Mouse (Mus musculus) mouse embryonic stem cell (cell line): ENCODE results near the gene Ccdc51.

ENCODE experiments used
- in situ Hi-C, 2 experiments: fragments of 300-500 bp; cut with MboI; formaldehyde crosslinking; loops; 1 replicate in 1 of 2; 3 replicates in 1 of 2; pipeline ENCODE4 v1.14.3; 2019 to 2020; ENCODE audit warnings: low sequenced_read_pairs in 2 of 2, low pct_unique_long_range_greater_than_20kb in 1 of 2, mixed read lengths in 1 of 2; ENCODE audit not compliant: unreplicated experiment in 1 of 2

Gene Ccdc51

DNA sequence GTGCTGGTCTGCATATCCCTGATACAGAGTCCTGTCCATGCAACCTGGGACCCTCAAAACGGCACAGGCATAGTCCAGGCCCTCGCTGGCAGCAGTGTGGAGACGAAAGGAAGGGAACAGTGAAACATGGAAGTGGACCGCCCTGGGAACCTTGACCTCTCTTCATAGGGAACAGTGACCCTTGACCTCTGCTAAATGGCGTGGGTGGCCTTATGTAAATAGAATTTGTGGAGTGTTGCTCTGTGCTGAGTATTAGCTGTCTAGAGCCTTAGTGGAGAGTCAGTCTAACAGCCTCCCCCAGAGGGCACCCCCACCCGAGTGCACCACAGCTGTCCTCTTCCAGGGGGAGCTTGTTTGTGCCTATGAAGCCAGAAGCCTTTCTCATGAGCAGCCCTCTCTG is 10.5 kb downstream of the Ccdc51 start:
- in situ Hi-C loops = no loop called here

DNA sequence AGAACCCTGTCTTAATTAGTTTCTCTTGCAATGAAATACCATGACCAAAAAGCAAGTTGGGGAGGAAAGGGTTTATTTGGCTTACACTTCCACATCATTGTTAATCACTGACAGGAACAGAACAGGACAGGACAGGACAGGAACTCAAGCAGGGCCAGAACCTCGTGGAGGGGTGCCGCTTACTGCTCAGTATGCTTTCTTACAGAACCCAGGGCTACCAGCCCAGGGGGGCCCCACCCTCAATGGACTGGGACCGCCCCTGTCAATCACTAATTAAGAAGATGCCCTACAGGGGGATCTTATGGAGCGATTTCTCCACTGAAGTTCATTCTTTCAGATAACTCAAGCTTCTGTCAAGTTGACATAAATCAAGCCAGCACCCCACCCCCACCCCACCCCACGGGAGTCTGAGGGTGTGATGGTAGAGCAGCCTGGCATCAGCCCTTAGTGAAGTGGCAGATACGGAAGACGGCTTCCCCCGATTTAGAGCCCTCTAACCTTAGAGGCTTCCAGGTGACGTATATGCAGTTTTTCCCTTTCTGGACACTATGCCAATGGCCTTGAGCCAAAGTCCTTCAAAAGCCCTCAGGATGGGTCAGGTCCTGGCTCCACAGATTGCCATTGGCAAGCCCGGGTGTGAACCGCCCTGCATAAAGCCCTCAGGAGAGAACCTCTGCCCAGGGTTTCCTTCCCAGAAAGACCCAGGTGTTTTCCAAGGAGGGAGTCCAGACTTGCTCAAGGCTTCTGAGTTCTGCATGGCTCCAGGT is 11.7 kb downstream of the Ccdc51 start:
- in situ Hi-C loops = no loop called here

GRCm38 (mm10) chr9:109094553-109095136 is 12.4 kb downstream of the Ccdc51 start:
- in situ Hi-C loops = no loop called here

DNA sequence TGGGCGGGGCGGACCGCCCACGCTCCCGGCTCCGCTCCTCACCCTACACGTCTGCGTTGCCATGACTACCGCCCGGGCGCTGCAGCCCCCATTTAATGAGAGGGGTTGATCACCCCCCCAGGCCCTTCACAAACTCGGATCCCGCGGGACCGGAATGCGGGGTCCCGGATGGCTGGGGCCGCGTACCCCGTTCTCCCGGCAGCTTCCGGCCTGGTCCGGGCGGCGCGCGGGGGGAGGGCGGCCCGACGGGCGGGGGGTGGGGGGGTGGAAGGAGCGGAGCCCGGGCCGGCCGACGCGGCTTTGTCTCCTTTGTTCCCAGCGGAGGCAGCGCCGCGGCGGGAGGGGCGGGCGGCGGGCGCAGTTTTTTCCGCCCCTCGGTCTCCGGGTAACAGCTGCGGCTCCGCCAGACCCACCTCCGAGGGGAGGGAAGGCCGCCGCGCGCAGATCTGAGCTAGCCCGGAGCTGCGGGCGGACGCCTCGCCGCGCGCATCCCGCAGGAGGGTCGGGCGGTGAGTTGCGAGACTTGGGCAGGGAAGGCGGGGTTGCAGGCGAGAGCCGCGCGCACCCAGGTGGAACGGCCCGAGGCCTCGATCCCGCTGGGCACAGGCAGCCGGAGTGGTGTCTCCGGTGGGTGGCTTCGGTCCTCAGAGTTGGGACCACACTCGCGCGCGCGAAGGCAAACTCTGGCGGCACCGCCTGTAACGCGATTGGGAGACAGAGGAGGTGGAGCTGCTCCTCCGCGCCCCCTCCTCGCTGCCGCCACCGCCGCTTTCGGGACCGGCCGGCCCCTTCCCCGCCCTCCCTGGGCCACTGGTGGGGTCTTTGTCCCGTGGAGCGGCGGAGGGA is 13.1 kb downstream of the Ccdc51 start, which contains the start of gene Plxnb1:
TSS of gene Plxnb1 (plus strand) at position 253 of the 846 bp plus-strand sequence.
- in situ Hi-C loops = no loop called here

- in situ Hi-C loops = no loop called here
Observed at GRCm38 (mm10) chr9:109096251-109096661, 14.0 kb downstream of the Ccdc51 start.

- in situ Hi-C loops = no loop called here
Observed at GRCm38 (mm10) chr9:109096856-109097255, 14.6 kb downstream of the Ccdc51 start.

GRCm38 (mm10) chr9:109097291-109097690 is 15.0 kb downstream of the Ccdc51 start:
- in situ Hi-C loops = no loop called here

DNA sequence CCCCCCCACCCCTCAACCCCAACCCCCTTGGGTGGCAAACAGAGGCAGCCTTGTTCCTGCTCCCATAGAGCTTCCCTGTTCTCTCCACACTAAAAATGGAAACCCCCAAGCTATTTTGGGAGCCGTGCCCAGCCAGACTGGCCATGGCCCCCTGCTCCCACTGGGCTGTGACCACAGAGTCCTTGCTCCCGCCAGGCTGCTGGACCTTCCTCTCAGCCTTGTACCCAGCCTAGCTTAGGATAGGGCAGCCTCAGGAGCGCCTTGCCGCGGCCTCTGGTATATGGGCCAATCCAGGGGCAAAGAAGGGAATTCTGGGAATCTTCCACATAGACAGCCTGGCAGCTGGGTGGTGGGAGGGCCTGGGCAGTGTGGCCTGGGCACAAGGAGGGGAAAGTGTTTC is 15.5 kb downstream of the Ccdc51 start:
- in situ Hi-C loops = no loop called here

- in situ Hi-C loops = no loop called here
Observed at GRCm38 (mm10) chr9:109098366-109098765, 16.1 kb downstream of the Ccdc51 start.

- in situ Hi-C loops = no loop called here
Observed at GRCm38 (mm10) chr9:109098969-109099368, 16.7 kb downstream of the Ccdc51 start.

DNA sequence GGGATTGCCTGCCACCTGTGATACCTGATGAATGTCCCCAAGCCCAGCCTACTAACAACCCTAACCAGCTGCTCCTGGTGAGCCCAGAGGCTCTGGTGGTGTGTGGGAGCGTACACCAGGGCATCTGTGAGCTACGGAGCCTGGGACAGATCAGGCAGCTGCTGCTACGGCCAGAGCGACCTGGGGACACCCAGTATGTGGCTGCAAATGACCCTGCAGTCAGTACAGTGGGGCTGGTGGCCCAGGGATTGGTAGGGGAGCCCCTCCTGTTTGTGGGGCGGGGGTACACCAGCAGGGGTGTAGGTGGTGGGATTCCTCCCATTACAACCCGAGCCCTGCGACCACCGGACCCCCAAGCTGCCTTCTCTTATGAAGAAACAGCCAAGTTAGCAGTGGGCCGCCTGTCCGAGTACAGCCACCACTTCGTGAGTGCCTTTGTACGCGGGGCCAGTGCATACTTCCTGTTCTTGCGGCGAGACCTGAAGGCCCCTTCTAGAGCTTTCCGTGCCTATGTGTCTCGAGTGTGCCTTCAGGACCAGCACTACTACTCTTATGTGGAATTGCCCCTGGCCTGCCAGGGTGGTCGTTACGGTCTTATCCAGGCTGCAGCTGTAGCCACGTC is 18.1 kb downstream of the Ccdc51 start:
- in situ Hi-C loops = no loop called here

GRCm38 (mm10) chr9:109101933-109102445 is 19.7 kb downstream of the Ccdc51 start:
- in situ Hi-C loops = no loop called here

DNA sequence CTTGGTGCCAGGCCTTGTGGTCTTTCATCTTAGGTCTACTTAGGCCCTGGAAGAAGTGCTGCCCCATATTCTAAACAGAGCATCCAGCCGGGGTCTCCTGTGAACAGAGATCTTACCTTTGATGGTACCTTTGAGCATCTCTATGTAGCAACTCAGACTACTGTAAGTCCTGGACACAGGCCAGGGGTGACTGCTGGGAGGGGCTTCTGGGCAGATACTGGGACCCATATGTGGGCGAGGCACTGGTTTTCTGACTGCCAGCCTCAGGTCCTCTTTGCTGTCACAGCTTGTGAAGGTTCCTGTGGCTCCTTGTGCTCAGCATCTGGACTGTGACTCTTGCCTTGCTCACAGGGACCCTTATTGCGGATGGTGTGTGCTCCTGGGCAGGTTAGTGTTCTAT is 20.2 kb downstream of the Ccdc51 start:
- in situ Hi-C loops = no loop called here

GRCm38 (mm10) chr9:109103250-109103649 is 21.0 kb downstream of the Ccdc51 start:
- in situ Hi-C loops = no loop called here

DNA sequence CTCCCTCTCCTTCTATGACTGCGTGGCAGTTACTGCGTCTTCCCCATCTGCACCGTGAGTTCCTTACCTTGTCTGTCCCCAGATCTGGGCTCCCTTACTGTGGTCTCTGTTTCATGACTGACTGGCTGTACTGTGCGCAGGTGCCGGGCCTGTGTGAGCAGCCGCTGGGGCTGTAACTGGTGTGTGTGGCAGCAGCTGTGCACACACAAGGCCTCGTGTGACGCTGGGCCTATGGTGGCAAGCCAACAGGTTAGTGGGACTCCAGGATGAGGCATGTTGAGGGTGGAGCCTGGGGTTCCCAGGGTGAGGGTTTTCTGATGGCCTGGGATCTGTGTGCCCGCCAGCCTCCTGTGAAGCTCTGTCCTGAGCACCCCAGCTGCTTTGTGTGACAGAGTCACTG is 21.8 kb downstream of the Ccdc51 start:
- in situ Hi-C loops = no loop called here

- in situ Hi-C loops = no loop called here
Observed at GRCm38 (mm10) chr9:109105011-109105410, 22.7 kb downstream of the Ccdc51 start.

GRCm38 (mm10) chr9:109105648-109106047 is 23.4 kb downstream of the Ccdc51 start:
- in situ Hi-C loops = no loop called here

DNA sequence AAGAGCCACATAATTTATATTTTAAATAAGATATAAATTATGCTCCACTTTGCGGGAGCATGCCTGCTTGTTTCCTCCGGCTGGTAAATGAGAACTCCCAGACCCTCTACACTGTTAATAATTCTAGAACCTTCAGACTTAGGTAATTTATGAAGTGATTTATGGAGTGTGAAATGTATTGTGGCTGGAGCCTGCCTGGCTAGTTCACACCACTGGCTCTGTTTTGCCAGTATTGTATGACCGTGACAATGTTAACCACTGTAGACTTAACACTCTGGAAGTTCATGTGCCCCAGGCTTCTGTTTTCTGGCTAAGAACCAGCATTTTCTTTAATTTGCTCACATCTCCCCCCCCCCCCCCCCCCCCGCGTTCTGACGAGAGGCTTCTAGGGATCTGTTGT is 25.0 kb downstream of the Ccdc51 start:
- in situ Hi-C loops = no loop called here

DNA sequence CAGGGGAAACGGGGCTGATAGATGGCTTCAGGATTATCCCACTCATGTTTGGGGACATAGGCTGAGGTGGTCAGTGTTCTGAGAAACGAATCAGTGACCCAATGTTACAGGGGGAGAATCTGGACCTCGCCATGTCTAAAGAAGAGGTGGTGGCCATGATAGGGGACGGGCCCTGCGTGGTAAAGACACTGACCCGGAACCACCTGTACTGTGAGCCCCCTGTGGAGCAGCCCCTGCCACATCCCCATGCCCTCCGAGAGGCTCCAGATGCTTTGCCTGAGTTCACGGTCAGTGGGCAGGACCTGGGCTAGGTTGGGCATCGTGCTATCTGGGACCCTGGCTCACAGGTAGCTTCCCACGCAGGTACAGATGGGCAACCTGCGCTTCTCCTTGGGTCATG is 27.9 kb downstream of the Ccdc51 start:
- in situ Hi-C loops = loop anchor here in 1 of 2 experiments (10.0 kb wide), 1 partner anchor 105 kb away; no protein-coding TSS in a partner anchor
